21 mouse cellular contexts compared by ENCODE assay signal in genomic region chr1:66902566-66902965, GRCm38 (mm10). TPM values are rescaled to one million over a fixed set of nuclear protein-coding genes. Genes with fewer than 3 reads are reported as not detected.
DNase-seq lines count a peak whose midpoint lies in the region; ATAC-seq and TF ChIP-seq lines count a peak whose summit lies in the region.
"Had no signal": no experiment of that assay in that cellular context is flagged by ENCODE, and none has a peak within 500 bp of the region (broad histone marks: within the 10 kb centered on the region; RNA-seq: fewer than 3 reads in every experiment).

No protein-coding gene starts in this region.

- TF ChIP-seq CTCF in intestine, postnatal 0 days (IDR thresholded peaks at IDR 0.05; ENCODE audit: low read depth) = no peak

- no peaks in the 10 kb centered on the region for H3K9me3 ChIP-seq in intestine, embryonic 15.5 days
- no peaks in the 10 kb centered on the region for H3K9me3 ChIP-seq in intestine, postnatal 0 days (ENCODE audit: control insufficient read depth)
- H3K9me3 ChIP-seq: embryonic facial prominence, embryonic 10.5 days; embryonic facial prominence, embryonic 12.5 days; forebrain, embryonic 13.5 days; forebrain, embryonic 15.5 days; G1E had no signal

- no peak overlapping the region for H3K4me3 ChIP-seq in intestine, embryonic 15.5 days (replicated peaks)
- H3K4me3 ChIP-seq in intestine, postnatal 0 days (ENCODE audit: low read depth, low read length) = no peak overlapping the region
- H3K4me3 ChIP-seq: embryonic facial prominence, embryonic 10.5 days; embryonic facial prominence, embryonic 12.5 days; forebrain, embryonic 13.5 days; forebrain, embryonic 15.5 days had no signal

- H3K27ac ChIP-seq in intestine, embryonic 15.5 days = no peak overlapping the region
- H3K27ac ChIP-seq in intestine, postnatal 0 days (ENCODE audit: low read depth, low read length) = no peak overlapping the region
- H3K27ac ChIP-seq: embryonic facial prominence, embryonic 10.5 days; embryonic facial prominence, embryonic 12.5 days; forebrain, embryonic 13.5 days; forebrain, embryonic 15.5 days had no signal

- DNase-seq in ES-CJ7 (ENCODE audit: low read depth, low spot score) = peak; percentile 1
- no peak for DNase-seq in spleen, postnatal 4 days (ENCODE audit: low spot score in 2 of 2)
- DNase-seq in heart, adult 8-10 months (ENCODE audit: low spot score) = no peak
- DNase-seq: adrenal gland, adult 8-10 months; adrenal gland, postnatal 14 days; adrenal gland, postnatal 36 days; cerebellum, adult 11-12 months; cerebellum, adult 2 months; cerebellum, adult 9-10 months; cerebellum, postnatal 10 days; cerebellum, postnatal 25 days; forebrain, postnatal 0 days had no signal

- H3K36me3 ChIP-seq in intestine, embryonic 15.5 days = no peaks in the 10 kb centered on the region
- no peaks in the 10 kb centered on the region for H3K36me3 ChIP-seq in intestine, postnatal 0 days (ENCODE audit: control insufficient read depth, insufficient read depth)
- H3K36me3 ChIP-seq: embryonic facial prominence, embryonic 10.5 days; embryonic facial prominence, embryonic 12.5 days; forebrain, embryonic 15.5 days; G1E had no signal

- H3K27me3 ChIP-seq in intestine, embryonic 15.5 days (replicated peaks) = no peaks in the 10 kb centered on the region
- H3K27me3 ChIP-seq in intestine, postnatal 0 days (replicated peaks; ENCODE audit: control insufficient read depth, insufficient read depth, low read length) = no peaks in the 10 kb centered on the region
- H3K27me3 ChIP-seq: embryonic facial prominence, embryonic 12.5 days; forebrain, embryonic 13.5 days; forebrain, embryonic 15.5 days had no signal

- no peak overlapping the region for H3K4me2 ChIP-seq in intestine, embryonic 15.5 days (replicated peaks)
- H3K4me2 ChIP-seq in intestine, postnatal 0 days (replicated peaks; ENCODE audit: low read depth) = no peak overlapping the region
- H3K4me2 ChIP-seq: embryonic facial prominence, embryonic 12.5 days; forebrain, embryonic 13.5 days; forebrain, embryonic 15.5 days had no signal

- H3K4me1 ChIP-seq in intestine, embryonic 15.5 days (replicated peaks) = no peaks in the 10 kb centered on the region
- H3K4me1 ChIP-seq in intestine, postnatal 0 days (replicated peaks; ENCODE audit: control insufficient read depth, insufficient read depth, low read length) = no peaks in the 10 kb centered on the region
- H3K4me1 ChIP-seq: embryonic facial prominence, embryonic 10.5 days; embryonic facial prominence, embryonic 12.5 days had no signal

- 82% methylated on average over 3 of the region's 3 CpGs for WGBS in intestine, embryonic 15.5 days
- WGBS in intestine, postnatal 0 days = 68% methylated on average over 3 of the region's 3 CpGs

- no peak overlapping the region for H3K9ac ChIP-seq in intestine, embryonic 15.5 days
- H3K9ac ChIP-seq in intestine, postnatal 0 days (ENCODE audit: low read depth, low read length) = no peak overlapping the region
- H3K9ac ChIP-seq: embryonic facial prominence, embryonic 12.5 days; forebrain, embryonic 13.5 days; forebrain, embryonic 15.5 days; forebrain, postnatal 0 days had no signal

- ATAC-seq in intestine, embryonic 15.5 days = peak; percentile 61
- peak; percentile 60 for ATAC-seq in intestine, postnatal 0 days
- ATAC-seq: activated CD4-positive, CD25-positive, alpha-beta regulatory T cell, adult 4 months; forebrain, embryonic 13.5 days; forebrain, embryonic 15.5 days; forebrain, postnatal 0 days; Patski had no signal

RNA-seq across cellular contexts. Expression of gene Acadl, which starts 39.5 kb away (rescaled TPM):
- polyA plus RNA-seq in intestine, embryonic 15.5 days (2015; fragmentation: Nextera tagmentation; extraction: Ambion mirVana) = 227 and 229 TPM in 2 replicates
- 610 and 613 TPM in 2 replicates for polyA plus RNA-seq in intestine, postnatal 0 days (2015; fragmentation: Nextera tagmentation; extraction: Ambion mirVana)
- total RNA-seq in heart, adult 8-10 months (2022) = 1,000 to 10,000 TPM; 1,104 to 1,310 (median 1,185) TPM

RNA-seq across cellular contexts. Expression of gene Myl1, which starts 42.6 kb away (rescaled TPM):
- 9.3 and 18.1 TPM in 2 replicates for polyA plus RNA-seq in intestine, embryonic 15.5 days (2015; fragmentation: Nextera tagmentation; extraction: Ambion mirVana)
- polyA plus RNA-seq in intestine, postnatal 0 days (2015; fragmentation: Nextera tagmentation; extraction: Ambion mirVana) = 8.7 and 10.3 TPM in 2 replicates
- total RNA-seq in heart, adult 8-10 months (2022) = 10 to 100 TPM; 29.3 to 41.7 (median 34.9) TPM
- total RNA-seq: forebrain, postnatal 0 days had no signal
- polyA plus RNA-seq: activated CD4-positive, CD25-positive, alpha-beta regulatory T cell, adult 4 months; G1E; Patski had no signal
